Mouse (Mus musculus): ENCODE data around the gene Khnyn.

Khnyn gene

GRCm38 (mm10) chr14:55918240-55919082 lies 33.7 kb downstream of the Khnyn start:
- in situ Hi-C loops (cut with MseI, MboI), result loop anchor here (5.0 kb wide), 1 partner anchor 41 kb away; no protein-coding TSS in a partner anchor

- in situ Hi-C loops (cut with MseI, MboI), result no loop called here
These were observed 37.9 kb downstream of the Khnyn start for GRCm38 (mm10) chr14:55922475-55923232.

GRCm38 (mm10) chr14:55926847-55927246 lies 42.1 kb downstream of the Khnyn start:
- in situ Hi-C loops (cut with MseI, MboI), result no loop called here

GRCm38 (mm10) chr14:55929263-55929997 lies 44.7 kb downstream of the Khnyn start:
- in situ Hi-C loops (cut with MseI, MboI), result no loop called here

- in situ Hi-C loops (cut with MseI, MboI), result no loop called here
These were observed 48.8 kb downstream of the Khnyn start for GRCm38 (mm10) chr14:55933586-55933985.

GRCm38 (mm10) chr14:55940070-55940800 lies 55.5 kb downstream of the Khnyn start:
- in situ Hi-C loops (cut with MseI, MboI), result no loop called here

GRCm38 (mm10) chr14:55943601-55944000 lies 58.9 kb downstream of the Khnyn start:
- in situ Hi-C loops (cut with MseI, MboI), result no loop called here

- in situ Hi-C loops (cut with MseI, MboI), result no loop called here
These were observed 59.8 kb downstream of the Khnyn start, which contains the start of gene Cma1 for GRCm38 (mm10) chr14:55944575-55944974. Gene Cma1, minus strand, starts transcription at chr14:55944675.

- in situ Hi-C loops (cut with MseI, MboI), result no loop called here
These were observed 61.7 kb downstream of the Khnyn start for GRCm38 (mm10) chr14:55946269-55946969.

Measured in mouse trophoblast stem cell (cell line).